Mouse (Mus musculus): ENCODE data around the gene Cldn13.

Cldn13 gene

DNA sequence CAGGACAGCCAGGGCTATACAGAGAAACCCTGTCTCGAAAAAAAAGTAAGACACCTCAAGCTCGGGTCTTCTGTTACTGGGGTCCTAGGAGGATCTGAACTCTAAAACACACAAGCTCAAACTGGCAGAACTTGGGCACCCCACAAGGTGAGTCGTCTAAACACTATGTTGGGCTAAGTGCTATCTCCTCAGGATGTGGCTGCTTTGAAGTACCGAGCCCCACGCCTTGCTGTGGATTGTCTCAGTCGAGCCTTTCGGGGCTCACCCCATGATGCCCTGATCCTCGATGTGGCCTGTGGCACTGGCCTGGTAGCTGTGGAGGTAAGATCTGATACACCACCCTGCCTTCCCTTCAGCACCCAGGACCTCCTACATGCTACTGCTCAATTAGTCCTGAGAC, 18.0 kb upstream of the Cldn13 start:
- DNase-seq = no peak

DNA sequence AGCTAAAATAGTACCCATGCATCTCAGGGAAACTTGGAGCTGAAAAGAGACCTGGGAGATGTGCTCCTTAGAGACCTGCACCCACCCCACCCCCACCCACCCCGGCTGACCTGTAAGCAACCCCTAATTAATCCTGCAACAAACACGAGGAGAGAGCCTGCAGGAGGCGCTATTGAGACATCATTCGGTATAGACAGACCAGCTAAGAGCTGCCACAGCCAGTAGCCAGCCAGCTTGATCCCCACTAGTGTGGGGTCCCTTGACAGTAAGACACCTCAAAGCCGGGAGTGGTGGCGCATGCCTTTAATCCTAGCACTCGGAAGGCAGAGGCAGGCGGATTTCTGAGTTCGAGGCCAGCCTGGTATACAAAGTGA, 17.6 kb upstream of the Cldn13 start:
- peak; percentile 56 for DNase-seq

DNA sequence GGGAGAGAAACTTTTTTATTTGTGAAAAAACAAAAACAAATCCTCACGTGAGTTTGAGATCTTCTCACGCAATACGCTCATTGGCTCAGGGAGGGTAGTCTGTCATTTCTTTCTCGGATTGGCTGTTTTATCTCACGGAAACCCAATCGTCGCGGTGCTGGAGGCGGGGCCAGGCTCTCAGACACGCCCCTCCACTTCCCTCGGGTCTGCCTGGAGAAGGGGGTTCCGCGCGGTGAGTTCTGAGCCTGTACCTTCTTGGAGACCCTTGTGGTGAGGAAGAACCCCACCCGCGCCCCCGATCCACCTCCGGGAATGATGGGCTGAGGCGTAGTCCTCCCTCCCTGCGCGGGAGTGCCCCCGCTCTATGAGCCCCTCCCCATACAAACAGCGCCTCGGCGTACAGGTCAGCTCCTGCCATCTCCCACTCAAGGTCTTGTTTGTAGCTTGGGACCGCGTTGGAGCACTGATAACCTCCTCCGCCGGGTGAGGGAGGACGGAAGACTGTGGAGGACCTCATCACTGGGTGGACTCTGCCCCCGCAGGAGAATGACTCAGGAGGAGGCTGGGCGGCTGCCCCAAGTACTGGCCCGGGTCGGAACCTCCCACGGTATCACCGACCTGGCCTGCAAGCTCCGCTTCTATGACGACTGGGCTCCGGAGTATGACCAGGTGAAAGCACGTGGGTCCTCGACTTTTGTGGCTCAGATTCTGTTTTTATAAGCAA, 17.0 kb upstream of the Cldn13 start, which contains the start of gene Mettl27:
Gene Mettl27, plus strand, starts transcription at position 190 of the 724 bp plus-strand sequence.
- peak; percentile 77 for DNase-seq

DNA sequence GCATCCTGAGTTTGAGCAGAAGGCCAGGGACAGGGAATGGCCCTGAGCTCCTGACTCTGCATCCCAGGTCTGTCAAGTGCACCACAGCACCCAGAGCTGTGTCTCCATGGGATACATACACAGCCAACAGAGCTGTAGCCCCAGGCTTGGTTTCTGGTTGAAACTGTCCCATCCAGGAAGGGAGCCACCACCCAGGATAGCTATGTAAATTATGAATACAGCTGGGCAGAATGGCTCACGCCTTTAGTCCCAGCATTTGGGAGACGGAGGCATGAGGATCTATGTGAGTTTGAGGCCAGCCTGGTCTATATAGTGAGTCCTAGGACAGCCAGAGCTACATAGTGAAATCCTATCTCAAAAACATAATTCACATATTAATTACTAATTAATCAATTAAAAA, 14.7 kb upstream of the Cldn13 start:
- no peak for DNase-seq

DNA sequence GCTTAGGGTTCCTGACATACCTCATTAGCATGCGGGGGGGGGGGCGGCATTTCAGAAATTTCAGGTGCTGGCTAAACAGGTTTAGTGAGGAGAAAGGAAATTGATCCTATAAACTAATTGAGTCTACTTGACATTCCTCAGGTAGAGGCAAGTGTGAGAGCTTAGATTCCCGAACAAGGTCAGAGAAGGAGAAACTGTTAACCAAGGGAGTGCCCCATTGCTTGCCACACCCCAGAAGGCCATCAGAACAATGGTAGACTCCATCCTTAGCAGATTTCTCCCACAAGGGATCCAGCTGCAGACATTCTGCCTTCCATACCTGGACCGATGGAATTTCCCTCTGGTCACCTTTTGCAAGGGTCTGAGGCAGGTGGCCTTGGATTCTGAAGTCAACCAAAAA, 11.4 kb upstream of the Cldn13 start:
- DNase-seq = no peak

DNA sequence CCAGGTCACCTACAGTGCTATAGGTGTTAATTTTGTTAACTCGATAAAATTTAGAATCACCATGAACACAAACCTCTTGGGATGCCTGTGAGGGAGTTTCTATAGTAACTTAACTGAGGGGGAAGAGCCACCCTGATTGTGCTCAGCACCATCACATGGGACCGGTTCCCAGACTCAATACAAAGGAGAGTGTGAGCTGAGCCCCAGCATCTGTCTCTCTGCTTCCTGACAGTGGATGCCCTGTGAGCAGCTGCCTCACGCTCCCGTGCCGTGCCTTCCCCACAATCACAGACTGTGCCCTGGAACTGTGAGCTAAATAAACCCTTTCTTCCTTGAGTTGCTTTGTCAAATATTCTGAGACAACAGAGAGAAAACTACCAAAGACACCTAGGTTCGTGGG, 7.8 kb upstream of the Cldn13 start:
- DNase-seq = no peak

DNA sequence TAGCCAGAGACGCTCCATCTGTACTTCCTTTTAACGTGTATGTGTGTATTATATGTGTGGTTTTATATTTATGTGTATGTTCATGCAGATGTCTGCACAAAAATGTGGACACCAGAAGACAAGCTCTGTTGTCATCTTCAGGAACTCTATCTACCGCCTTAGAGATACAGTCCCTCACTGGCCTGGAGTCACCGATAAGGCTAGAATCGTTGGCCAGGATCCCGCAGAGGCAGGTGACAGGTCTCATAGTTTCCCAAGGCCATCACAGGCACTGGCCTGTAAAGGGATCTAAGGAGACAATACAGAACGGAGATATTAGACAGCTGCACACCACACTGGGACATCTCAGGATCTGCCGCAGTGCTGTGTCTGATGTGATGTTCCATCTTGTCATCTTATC, 5.8 kb upstream of the Cldn13 start:
- no peak for DNase-seq

DNA sequence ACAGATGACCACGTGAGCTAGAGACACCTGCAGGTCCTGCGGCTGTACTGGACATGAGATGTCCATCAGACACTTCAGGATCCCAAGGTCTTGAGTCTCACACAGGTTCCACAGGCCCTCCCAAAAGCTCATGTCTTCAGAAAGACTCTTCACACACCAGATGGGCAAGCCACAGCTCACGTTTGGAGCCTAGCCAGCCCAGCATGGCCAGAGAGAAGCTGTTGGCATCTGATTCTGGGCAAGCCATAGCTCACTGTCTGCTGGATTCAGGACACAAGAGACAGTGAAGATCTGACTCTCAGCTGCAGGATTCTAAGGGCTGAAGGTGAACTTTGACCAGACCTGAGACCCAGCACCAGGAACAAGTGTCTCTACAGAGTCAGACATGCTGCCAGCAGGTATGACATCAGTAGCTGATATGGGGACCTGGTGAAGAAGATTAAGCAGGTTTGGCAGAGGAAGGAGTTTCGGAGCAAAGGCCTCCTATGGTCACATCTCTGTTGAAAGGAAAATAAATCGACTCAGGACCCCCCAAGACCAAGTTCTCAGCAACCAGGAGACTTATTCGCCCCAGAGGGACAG, 4.9 kb upstream of the Cldn13 start:
- DNase-seq = no peak

DNA sequence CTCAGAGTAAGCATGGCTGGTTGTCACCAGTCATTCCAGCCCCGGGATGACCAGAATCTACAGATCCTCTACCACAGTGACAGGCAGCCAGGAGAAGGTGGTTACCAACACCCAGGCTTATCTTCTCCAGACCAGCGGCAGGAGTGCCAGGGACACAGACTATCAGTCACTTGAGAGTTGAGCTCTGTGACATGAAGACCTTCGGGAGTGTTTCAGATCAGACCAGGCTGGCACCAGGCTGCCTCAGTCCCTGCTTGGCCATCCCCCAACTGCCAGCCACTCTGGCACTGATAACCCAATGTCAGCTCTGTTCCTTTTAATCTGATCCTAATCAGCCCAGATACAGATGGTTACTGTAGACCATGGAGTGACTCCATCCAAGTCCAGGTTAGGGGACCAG, 3.8 kb upstream of the Cldn13 start:
- DNase-seq = no peak

DNA sequence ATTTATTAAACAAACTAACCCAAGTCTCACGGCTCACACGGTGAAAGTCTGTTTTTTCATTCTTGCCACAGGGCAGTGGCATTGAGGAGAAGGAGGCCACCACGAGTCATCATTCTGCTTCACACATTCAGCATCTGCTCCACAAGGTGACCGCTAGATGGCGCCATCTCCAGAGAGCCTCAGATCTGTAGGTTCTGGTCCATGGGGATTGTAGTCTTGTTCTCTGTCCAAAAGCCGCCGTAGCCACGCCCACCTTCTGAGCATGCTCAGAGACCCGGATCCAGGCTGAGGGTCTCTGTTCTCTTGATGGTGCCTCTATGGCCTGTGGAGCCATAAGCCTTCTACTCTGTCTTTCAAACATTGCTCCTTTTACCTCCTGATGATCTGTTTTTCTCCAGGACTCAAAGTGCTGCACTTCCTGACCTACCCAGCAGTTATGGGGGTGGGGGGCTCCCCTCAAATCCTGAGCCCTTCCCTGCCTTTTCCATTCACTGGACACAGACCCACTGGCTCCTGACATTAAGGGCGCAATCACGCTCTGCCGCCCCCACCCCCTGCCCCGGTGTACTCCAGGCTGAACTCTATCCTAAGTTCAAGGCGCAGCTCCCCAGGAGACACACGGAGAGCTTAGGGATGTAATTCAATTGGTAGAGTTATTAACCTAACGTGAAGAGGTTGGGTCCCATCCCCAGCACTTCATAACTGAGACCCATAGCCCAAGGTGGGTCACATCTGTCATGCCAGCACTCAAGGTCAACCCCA, 2.9 kb upstream of the Cldn13 start:
- DNase-seq = no peak

DNA sequence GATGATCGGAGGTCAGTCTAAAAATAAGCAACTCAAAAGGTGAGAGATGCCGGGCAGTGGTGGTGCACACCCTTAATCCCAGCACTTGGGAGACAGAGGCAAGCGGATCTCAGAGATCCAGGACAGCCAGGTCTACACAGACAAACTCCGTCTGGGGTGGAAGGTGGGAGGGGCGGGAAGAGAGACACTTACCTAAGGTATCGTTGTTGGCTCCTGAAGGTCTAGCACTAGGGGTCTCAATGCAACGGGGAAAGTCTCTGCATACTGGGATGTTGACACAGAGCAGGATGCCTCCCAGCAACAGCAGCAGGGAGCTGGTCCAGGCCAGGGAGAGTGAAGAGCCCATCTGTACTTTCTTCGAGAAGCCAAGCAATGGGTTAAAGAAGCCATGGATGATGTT, 816 bp downstream of the Cldn13 start:
- no peak for DNase-seq

DNA sequence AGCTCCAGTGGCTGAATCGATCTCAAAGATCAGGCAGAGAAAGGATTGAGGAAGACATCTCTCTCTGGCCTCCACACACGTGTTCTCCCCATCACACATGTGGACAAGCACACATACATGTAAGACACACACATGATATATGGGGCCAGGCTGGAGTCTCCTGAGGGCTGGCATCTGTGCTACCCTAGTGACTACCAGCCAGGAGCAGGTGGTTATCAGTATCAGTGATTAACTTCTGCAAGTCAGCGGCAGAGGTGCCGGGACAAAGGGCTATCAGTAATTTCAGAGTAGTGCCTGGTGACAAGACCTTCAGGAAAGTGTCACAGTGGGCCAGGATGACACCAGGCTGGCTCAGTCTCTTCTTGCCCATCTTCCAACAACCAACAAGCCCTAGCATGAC, 1.6 kb downstream of the Cldn13 start:
- DNase-seq = no peak

DNA sequence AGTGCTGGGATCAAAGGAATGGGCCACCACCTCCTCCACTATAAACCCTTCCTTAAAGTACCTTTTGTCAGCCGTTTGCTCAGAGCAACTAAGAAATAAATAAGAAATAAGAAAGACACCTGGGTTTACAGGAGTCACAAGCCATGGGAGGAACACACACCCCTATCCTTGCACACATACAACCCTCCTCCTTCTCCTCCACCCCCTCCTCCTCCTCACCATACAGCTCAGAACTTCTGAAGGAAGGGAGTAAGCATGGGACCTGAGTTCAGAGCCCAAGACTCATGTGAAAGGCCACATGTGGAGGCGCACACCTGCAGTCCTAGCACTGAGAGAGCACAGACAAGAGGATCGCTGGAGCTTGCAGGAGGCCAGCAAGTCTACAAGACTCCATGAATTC, 2.0 kb downstream of the Cldn13 start:
- no peak for DNase-seq

DNA sequence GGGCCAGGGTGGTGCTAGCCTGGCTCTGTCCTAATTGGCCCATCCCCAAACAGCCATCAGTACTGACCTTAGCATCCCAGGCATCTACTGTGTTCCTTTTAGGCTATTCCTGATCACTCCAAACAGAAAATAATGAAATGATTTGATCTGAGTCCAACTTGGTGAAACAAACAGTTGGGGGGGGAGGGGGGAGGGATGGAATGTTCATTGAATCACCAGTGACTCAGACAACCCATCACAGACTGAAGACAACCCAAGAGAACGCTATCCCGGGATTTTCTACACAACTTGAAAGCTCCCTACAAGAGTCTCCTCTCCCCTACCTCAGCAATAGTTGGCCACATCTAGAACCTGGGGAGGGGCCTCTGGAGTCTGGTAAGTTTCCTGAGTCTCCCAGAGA, 3.4 kb downstream of the Cldn13 start:
- DNase-seq = no peak

DNA sequence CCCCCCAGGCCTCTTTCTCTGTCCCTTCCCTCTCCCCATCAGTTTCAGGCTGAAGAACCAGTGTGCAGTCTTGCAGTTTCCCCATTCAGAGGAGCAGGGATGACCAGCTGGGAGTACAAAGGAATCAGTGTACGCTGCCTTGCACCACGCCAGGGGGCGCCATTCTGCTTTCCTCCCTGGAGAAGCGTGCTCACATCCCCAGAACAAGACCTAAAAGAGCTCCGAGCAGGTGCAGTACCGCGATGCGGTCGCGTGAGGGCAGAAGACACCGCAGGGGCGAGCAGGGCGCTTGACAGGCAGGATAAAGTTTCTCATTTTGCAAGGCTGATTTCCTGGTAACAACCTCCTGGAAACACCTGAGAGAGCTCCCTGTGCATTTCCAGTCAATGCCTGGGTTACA, 8.2 kb downstream of the Cldn13 start:
- DNase-seq = peak; percentile 87

DNA sequence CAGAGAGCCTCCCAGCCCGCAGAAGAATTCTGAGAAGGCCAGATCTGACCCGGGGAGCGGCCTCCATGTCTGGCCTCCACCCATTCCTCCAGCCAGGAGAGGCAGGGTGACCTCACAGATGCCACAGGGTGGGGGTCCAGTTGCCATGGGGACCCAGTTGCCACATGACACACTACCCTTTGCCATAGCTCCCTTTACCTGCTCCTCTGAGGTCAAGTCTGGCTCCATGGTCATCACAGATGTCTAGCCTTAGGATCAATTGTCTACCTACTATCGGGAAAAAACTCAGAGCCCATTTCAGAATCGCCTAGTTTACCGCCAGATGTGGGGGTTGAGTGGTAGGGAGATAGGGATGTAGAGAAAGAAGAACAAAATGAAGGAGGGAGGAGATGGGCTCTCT, 8.7 kb downstream of the Cldn13 start, which contains the start of gene Tmem270:
Gene Tmem270, minus strand, starts transcription at position 101 of the 400 bp plus-strand sequence.
- no peak for DNase-seq

DNA sequence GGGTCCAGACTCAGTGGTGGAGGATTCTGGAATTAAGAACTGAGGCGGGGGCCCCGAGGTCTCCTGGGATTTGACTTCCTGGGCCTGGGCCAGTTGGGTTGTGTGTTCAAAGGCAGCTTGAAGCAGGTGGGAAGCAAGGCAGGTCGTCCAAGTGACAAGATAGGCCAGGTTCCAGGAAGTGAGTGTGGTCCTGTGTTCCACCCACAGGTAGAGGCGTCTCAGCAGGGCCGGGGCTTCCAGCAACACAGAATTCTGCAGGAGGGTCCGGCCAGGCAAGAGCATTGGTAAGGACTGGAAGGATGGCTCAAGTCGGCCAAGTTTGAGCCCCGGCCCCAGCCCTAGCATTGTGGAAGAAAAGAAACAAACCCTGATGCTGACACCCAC, 13.7 kb downstream of the Cldn13 start:
- DNase-seq = no peak

DNA sequence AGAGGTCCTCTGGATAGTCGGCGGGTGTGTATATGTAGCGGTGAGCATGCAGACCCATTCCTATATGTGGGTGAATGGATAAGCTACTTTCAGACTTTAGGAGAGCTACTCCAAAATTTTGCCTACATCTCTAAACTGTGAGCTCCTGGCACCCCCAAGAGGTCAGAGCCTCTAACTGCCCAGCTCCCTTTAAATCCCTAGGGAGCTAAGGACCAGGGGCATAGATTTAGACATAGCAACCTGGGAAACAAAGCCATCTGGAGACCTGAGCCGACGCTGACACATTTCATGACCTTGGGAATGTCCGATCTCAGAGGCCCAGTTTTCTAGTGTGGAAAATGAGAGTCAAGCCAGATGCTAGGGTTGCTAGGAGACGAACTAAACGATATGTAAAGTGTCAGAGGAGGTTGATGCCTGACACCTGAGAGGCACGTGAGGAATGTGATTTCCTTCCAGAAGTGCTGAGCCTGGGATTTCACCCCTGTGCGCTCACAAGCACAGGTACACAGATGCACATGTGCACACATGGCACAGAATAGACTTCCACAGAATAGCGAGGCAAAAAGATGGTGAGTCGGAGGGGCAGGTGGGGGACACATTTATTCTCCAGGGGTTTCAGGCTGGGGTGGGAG, 14.2 kb downstream of the Cldn13 start:
- DNase-seq = peak; percentile 46

DNA sequence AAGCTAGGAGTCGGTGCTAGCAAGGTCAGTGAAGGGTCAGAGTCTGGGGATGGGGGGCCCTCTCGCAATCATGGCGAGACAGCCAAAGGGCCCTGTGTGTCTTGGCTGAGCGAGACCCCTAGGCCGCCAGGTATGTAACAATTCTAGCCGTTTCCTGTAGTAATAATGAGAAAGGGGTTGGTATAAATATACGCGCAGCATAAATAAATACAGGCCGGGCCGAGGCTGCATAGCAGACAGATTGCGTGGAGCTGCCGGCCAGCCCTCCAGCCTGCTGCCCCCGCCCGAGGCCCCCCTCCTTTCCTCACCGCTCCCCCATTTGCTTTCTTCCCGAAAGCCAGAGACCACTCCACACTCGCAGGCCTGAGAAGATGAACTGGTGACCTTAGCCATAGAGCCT, 17.7 kb downstream of the Cldn13 start:
- no peak for DNase-seq

DNA sequence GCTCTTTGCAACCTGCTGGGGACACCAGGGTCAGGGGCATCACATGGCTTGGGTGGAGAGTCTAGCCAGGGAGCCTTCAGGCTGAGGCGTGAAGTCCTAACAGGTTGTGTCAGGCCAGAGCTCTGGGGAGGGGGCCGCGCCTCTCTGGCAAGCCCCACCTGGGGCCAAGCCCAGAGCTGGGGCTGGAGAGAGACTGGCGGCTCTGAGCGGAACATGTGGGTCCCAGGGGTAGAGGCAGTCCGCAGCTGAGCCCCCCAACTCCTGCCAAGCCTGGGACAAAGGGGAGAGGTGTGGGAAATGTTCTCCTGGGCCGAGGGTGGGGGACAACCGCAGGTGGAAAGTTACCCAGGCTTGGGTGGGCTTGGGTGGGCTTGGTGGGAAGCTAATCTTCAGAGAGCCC, 18.4 kb downstream of the Cldn13 start:
- DNase-seq = no peak

DNA sequence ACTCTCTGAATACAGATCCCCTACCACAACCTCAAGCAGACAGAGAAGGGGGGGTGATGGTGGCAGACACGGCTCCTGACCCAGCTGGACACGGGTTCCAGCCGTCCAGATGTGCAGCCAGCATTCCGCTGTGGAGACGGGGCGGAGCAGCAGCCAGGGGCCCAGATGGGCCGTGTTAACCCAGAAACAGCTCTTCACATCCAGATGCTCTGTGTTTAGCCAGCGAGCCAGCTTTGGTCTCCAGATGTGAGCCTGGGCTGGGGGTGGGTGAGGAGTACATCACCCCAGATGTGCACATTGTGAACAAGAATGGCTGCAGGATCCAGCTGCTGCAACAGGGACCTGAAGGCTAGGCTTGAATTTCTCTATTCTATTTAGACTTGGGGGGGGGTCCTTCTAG, 20.0 kb downstream of the Cldn13 start:
- DNase-seq = no peak

DNA sequence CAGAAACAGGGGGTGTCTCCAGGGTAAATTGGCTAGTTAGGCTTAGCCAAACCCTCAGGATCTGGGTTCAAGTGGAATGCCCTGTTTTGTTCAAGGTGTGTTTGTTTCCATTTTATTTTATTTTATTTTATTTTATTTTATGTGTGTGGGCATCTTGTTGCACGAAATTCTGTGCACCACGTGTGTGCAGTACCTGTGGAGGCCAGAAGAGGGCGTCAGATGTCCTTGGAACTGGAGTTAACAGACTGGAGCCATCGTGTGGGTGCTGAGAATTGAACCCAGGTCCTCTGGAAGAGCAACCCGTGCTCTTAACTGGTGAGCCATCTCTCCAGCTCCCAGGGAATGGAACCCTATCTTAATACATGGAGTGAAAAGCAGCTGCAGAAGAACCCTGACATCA, 22.6 kb downstream of the Cldn13 start:
- no peak for DNase-seq

DNA sequence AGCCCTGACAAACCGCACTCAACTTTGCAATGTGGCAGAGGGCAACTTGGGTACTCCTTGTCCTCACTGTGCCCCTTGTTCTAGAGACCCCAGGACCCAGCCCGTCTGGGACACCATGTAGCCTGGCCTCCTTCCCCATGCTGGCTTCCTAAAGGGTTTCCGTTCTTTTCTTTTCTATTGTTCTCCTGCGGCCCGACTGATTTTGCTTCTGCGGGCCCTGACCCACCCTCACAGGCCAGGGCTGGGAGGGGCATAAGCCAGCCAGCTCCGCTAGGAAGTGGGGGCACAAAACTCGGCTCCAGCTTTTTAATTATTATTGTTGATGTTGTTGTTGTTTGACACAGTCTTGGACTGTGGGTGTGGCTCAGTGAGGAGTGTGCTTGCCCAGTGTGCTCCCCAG, 23.8 kb downstream of the Cldn13 start:
- DNase-seq = no peak

DNA sequence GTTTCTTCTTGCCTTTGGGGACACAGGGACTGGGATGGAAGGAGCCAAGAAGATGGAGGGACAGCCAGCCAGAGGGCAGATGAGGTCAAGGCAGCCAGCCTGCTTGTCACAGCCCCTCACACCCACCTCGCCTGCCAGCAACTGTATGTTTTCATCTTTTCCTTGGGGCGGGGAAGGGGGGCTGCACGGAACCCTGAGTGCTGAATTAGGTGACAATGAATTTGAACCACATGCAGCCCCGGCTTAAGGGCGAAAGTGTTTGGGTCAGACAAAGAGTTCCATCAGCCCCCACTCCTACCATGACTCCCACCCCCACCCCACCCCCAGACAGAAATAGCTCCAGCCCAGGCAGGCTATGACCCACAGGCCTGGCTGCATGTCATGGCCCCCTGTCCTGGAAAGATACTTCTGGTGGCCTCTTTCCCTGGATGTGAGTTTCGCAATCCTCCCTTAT, 24.7 kb downstream of the Cldn13 start:
- no peak for DNase-seq
